Comparison of ENCODE assay signal across 9 mouse cellular contexts in the genomic region with DNA sequence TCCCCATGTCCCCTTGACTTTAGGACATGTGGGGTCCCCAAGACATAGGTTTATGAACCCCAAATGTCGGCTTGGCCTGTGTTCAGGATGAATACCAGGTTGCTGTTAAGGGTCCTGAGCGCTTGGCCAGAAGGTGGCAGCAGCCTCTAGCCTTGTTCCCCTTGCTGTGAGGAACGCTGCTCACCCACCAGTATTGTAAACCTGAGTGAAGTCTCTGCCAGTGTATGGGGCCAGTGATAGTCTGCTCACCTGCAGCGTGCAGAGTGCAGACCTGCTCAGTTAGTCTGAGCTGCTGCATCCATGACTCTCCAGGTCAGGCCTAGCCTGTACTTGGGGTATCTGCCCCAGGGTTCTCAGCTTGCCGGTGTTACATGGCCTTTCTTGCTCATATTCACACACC. TPM values are rescaled to one million over a fixed set of nuclear protein-coding genes. Genes with fewer than 3 reads are reported as not detected.
A peak's percentile ranks its signal among the peaks of the same experiment; 100 is the strongest.
DNase-seq lines count a peak whose midpoint lies in the region; ATAC-seq and TF ChIP-seq lines count a peak whose summit lies in the region.
"Had no signal": no experiment of that assay in that cellular context is flagged by ENCODE, and none has a peak within 500 bp of the region (broad histone marks: within the 10 kb centered on the region; RNA-seq: fewer than 3 reads in every experiment).

No protein-coding gene starts in this region.

- H3K36me3 ChIP-seq in forebrain, embryonic 10.5 days (replicated peaks), result no peaks in the 10 kb centered on the region
- H3K36me3 ChIP-seq in forebrain, embryonic 12.5 days (replicated peaks), result no peaks in the 10 kb centered on the region
- no peaks in the 10 kb centered on the region for H3K36me3 ChIP-seq in embryonic facial prominence, embryonic 13.5 days
- no peaks in the 10 kb centered on the region for H3K36me3 ChIP-seq in heart, embryonic 11.5 days (ENCODE audit: control insufficient read depth, insufficient read depth, low read length)
- H3K36me3 ChIP-seq in kidney, embryonic 14.5 days (ENCODE audit: control insufficient read depth, insufficient read depth, low read length), result no peaks in the 10 kb centered on the region
- H3K36me3 ChIP-seq in limb, embryonic 14.5 days (ENCODE audit: control insufficient read depth, insufficient read depth, low read length), result no peaks in the 10 kb centered on the region
- no peaks in the 10 kb centered on the region for H3K36me3 ChIP-seq in midbrain, embryonic 16.5 days (ENCODE audit: control insufficient read depth, insufficient read depth, low read length)
- H3K36me3 ChIP-seq: G1E had no signal

- no peaks in the 10 kb centered on the region for H3K9me3 ChIP-seq in forebrain, embryonic 10.5 days
- no peaks in the 10 kb centered on the region for H3K9me3 ChIP-seq in forebrain, embryonic 12.5 days
- no peaks in the 10 kb centered on the region for H3K9me3 ChIP-seq in embryonic facial prominence, embryonic 13.5 days
- no peaks in the 10 kb centered on the region for H3K9me3 ChIP-seq in heart, embryonic 11.5 days (replicated peaks; ENCODE audit: control insufficient read depth, low read length)
- no peaks in the 10 kb centered on the region for H3K9me3 ChIP-seq in kidney, embryonic 14.5 days (ENCODE audit: control insufficient read depth, low read length)
- H3K9me3 ChIP-seq in limb, embryonic 14.5 days (ENCODE audit: control insufficient read depth, low read length), result no peaks in the 10 kb centered on the region
- H3K9me3 ChIP-seq in midbrain, embryonic 16.5 days (replicated peaks; ENCODE audit: control insufficient read depth, low read length, poor library complexity, severe bottlenecking), result no peaks in the 10 kb centered on the region

- no peak overlapping the region for H3K9ac ChIP-seq in forebrain, embryonic 12.5 days
- no peak overlapping the region for H3K9ac ChIP-seq in embryonic facial prominence, embryonic 13.5 days
- no peak overlapping the region for H3K9ac ChIP-seq in heart, embryonic 11.5 days (ENCODE audit: low read depth, low read length)
- H3K9ac ChIP-seq in kidney, embryonic 14.5 days (ENCODE audit: low read depth, low read length), result no peak overlapping the region
- H3K9ac ChIP-seq in limb, embryonic 14.5 days (ENCODE audit: low read depth, low read length, severe bottlenecking), result no peak overlapping the region
- no peak overlapping the region for H3K9ac ChIP-seq in midbrain, embryonic 16.5 days (ENCODE audit: low read depth, low read length)

- no peak overlapping the region for H3K4me3 ChIP-seq in forebrain, embryonic 10.5 days
- H3K4me3 ChIP-seq in forebrain, embryonic 12.5 days (replicated peaks), result no peak overlapping the region
- H3K4me3 ChIP-seq in embryonic facial prominence, embryonic 13.5 days, result no peak overlapping the region
- H3K4me3 ChIP-seq in heart, embryonic 11.5 days (ENCODE audit: low read depth, low read length), result no peak overlapping the region
- H3K4me3 ChIP-seq in kidney, embryonic 14.5 days (ENCODE audit: low read length), result no peak overlapping the region
- H3K4me3 ChIP-seq in limb, embryonic 14.5 days (replicated peaks; ENCODE audit: low read length), result no peak overlapping the region
- no peak overlapping the region for H3K4me3 ChIP-seq in midbrain, embryonic 16.5 days (ENCODE audit: low read depth, low read length)

- peaks cover 23% of the 10 kb centered on the region for H3K4me1 ChIP-seq in forebrain, embryonic 10.5 days
- peaks cover 9% of the 10 kb centered on the region for H3K4me1 ChIP-seq in forebrain, embryonic 12.5 days
- H3K4me1 ChIP-seq in embryonic facial prominence, embryonic 13.5 days, result peaks cover 31% of the 10 kb centered on the region
- peaks cover 15% of the 10 kb centered on the region; the same call in 1 of the 2 replicates for H3K4me1 ChIP-seq in heart, embryonic 11.5 days (ENCODE audit: control insufficient read depth, insufficient read depth, low read length)
- H3K4me1 ChIP-seq in kidney, embryonic 14.5 days (ENCODE audit: control insufficient read depth, insufficient read depth, low read length), result peaks cover 9% of the 10 kb centered on the region
- H3K4me1 ChIP-seq in limb, embryonic 14.5 days (ENCODE audit: control insufficient read depth, insufficient read depth, low read length), result peaks cover 9% of the 10 kb centered on the region
- peaks cover 13% of the 10 kb centered on the region; the same call in 1 of the 2 replicates for H3K4me1 ChIP-seq in midbrain, embryonic 16.5 days (ENCODE audit: control insufficient read depth, insufficient read depth, low read length)

- peaks cover 38% of the 10 kb centered on the region for H3K27me3 ChIP-seq in forebrain, embryonic 10.5 days (ENCODE audit: poor library complexity, severe bottlenecking)
- H3K27me3 ChIP-seq in forebrain, embryonic 12.5 days, result peaks cover 45% of the 10 kb centered on the region
- H3K27me3 ChIP-seq in embryonic facial prominence, embryonic 13.5 days, result peaks cover 24% of the 10 kb centered on the region
- H3K27me3 ChIP-seq in heart, embryonic 11.5 days (ENCODE audit: control insufficient read depth, insufficient read depth, low read length), result peaks cover 2% of the 10 kb centered on the region
- H3K27me3 ChIP-seq in kidney, embryonic 14.5 days (ENCODE audit: control insufficient read depth, insufficient read depth, low read length), result peaks cover 16% of the 10 kb centered on the region
- peaks cover 16% of the 10 kb centered on the region; the same call in 1 of the 2 replicates for H3K27me3 ChIP-seq in limb, embryonic 14.5 days (ENCODE audit: control insufficient read depth, insufficient read depth, low read length)
- no peaks in the 10 kb centered on the region; the same call in 1 of the 2 replicates for H3K27me3 ChIP-seq in midbrain, embryonic 16.5 days (ENCODE audit: control insufficient read depth, insufficient read depth, low read depth, low read length)

- TF ChIP-seq POLR2A in limb, embryonic 14.5 days (IDR thresholded peaks at IDR 0.05; ENCODE audit: borderline replicate concordance, extremely low read depth, insufficient read depth, insufficient read length), result no peak

- ATAC-seq in forebrain, embryonic 12.5 days (ENCODE audit: low FRiP score), result no peak
- ATAC-seq in embryonic facial prominence, embryonic 13.5 days (ENCODE audit: insufficient number of reproducible peaks, insufficient read depth, low FRiP score, low TSS enrichment, low read depth), result 0 out of 2 replicates have a peak, but pooled peaks have one; percentile 50
- ATAC-seq in heart, embryonic 11.5 days (replicated peaks; ENCODE audit: insufficient number of reproducible peaks, low FRiP score, low TSS enrichment), result peak; percentile 44; the same call in 1 of the 2 replicates
- ATAC-seq in kidney, embryonic 14.5 days (ENCODE audit: low FRiP score, low TSS enrichment), result peak; percentile 47; the same call in 1 of the 2 replicates
- no peak for ATAC-seq in limb, embryonic 14.5 days (ENCODE audit: low FRiP score, low read depth)
- ATAC-seq in midbrain, embryonic 16.5 days, result peak; percentile 83

- 35% methylated on average over 5 of the region's 5 CpGs for WGBS in forebrain, embryonic 10.5 days
- 36% methylated on average over 5 of the region's 5 CpGs for WGBS in forebrain, embryonic 12.5 days
- WGBS in embryonic facial prominence, embryonic 13.5 days, result 34% methylated on average over 5 of the region's 5 CpGs
- WGBS in heart, embryonic 11.5 days (ENCODE audit: insufficient replicate concordance), result 30% methylated on average over 5 of the region's 5 CpGs
- 25% methylated on average over 5 of the region's 5 CpGs for WGBS in kidney, embryonic 14.5 days
- 26% methylated on average over 5 of the region's 5 CpGs for WGBS in limb, embryonic 14.5 days
- 27% methylated on average over 5 of the region's 5 CpGs for WGBS in midbrain, embryonic 16.5 days

- H3K27ac ChIP-seq in forebrain, embryonic 10.5 days, result no peak overlapping the region
- no peak overlapping the region for H3K27ac ChIP-seq in forebrain, embryonic 12.5 days
- H3K27ac ChIP-seq in embryonic facial prominence, embryonic 13.5 days, result no peak overlapping the region
- no peak overlapping the region for H3K27ac ChIP-seq in heart, embryonic 11.5 days (ENCODE audit: low read depth, low read length)
- H3K27ac ChIP-seq in kidney, embryonic 14.5 days (ENCODE audit: low read depth, low read length), result no peak overlapping the region
- H3K27ac ChIP-seq in limb, embryonic 14.5 days (replicated peaks; ENCODE audit: low read depth, low read length), result no peak overlapping the region
- H3K27ac ChIP-seq in midbrain, embryonic 16.5 days (ENCODE audit: low read length), result no peak overlapping the region

- no peak overlapping the region for H3K4me2 ChIP-seq in forebrain, embryonic 12.5 days
- H3K4me2 ChIP-seq in embryonic facial prominence, embryonic 13.5 days, result no peak overlapping the region
- peak overlapping the region; percentile 81 for H3K4me2 ChIP-seq in heart, embryonic 11.5 days
- no peak overlapping the region for H3K4me2 ChIP-seq in kidney, embryonic 14.5 days (replicated peaks; ENCODE audit: low read depth, low read length)
- H3K4me2 ChIP-seq in limb, embryonic 14.5 days (replicated peaks; ENCODE audit: low read depth, low read length, severe bottlenecking), result no peak overlapping the region
- no peak overlapping the region for H3K4me2 ChIP-seq in midbrain, embryonic 16.5 days (ENCODE audit: low read length)

- DNase-seq in forebrain, embryonic 10.5 days (ENCODE audit: extremely low spot score, low spot score), result peak; percentile 43
- peak; percentile 78 for DNase-seq in limb, embryonic 14.5 days (ENCODE audit: low spot score)
- peak; percentile 54 to 67 for DNase-seq in spleen, postnatal 14 days (ENCODE audit: low spot score in 2 of 2)

RNA-seq across cellular contexts. Expression of gene Ramp1, which starts 0.5 kb away (rescaled TPM):
- polyA plus RNA-seq in forebrain, embryonic 10.5 days (2016; fragmentation: Nextera tagmentation; extraction: Ambion mirVana), result 0.06 and 0.10 TPM in 2 replicates
- polyA plus RNA-seq in forebrain, embryonic 12.5 days (2016; fragmentation: Nextera tagmentation; extraction: Ambion mirVana), result 0.10 and 0.26 TPM in 2 replicates
- polyA plus RNA-seq in embryonic facial prominence, embryonic 13.5 days (2015; fragmentation: Nextera tagmentation; extraction: Ambion mirVana), result 5.4 and 6.1 TPM in 2 replicates
- 23.5 and 28.2 TPM in 2 replicates for polyA plus RNA-seq in heart, embryonic 11.5 days (2014; fragmentation: Nextera tagmentation; extraction: Ambion mirVana)
- polyA plus RNA-seq in kidney, embryonic 14.5 days (2014; fragmentation: Nextera tagmentation; extraction: Ambion mirVana), result 1.1 and 1.2 TPM in 2 replicates
- polyA plus RNA-seq in limb, embryonic 14.5 days (2012; rRNA removed), result 4.4 and 4.6 TPM in 2 replicates
- polyA plus RNA-seq in limb, embryonic 14.5 days (2014; fragmentation: Nextera tagmentation; extraction: Ambion mirVana), result 5.9 and 7.1 TPM in 2 replicates
- 6.7 and 14.0 TPM in 2 replicates for polyA plus RNA-seq in midbrain, embryonic 16.5 days (2015; fragmentation: Nextera tagmentation; extraction: Ambion mirVana)

RNA-seq across cellular contexts. Expression of gene Rbm44, which starts 34.2 kb away (rescaled TPM):
- polyA plus RNA-seq in forebrain, embryonic 10.5 days (2016; fragmentation: Nextera tagmentation; extraction: Ambion mirVana), result 0.26 and 0.67 TPM in 2 replicates
- polyA plus RNA-seq in forebrain, embryonic 12.5 days (2016; fragmentation: Nextera tagmentation; extraction: Ambion mirVana), result 0.28 and 0.31 TPM in 2 replicates
- polyA plus RNA-seq in embryonic facial prominence, embryonic 13.5 days (2015; fragmentation: Nextera tagmentation; extraction: Ambion mirVana), result 0.80 and 1.1 TPM in 2 replicates
- 1.9 and 2.4 TPM in 2 replicates for polyA plus RNA-seq in heart, embryonic 11.5 days (2014; fragmentation: Nextera tagmentation; extraction: Ambion mirVana)
- 0.97 and 1.0 TPM in 2 replicates for polyA plus RNA-seq in kidney, embryonic 14.5 days (2014; fragmentation: Nextera tagmentation; extraction: Ambion mirVana)
- 0.51 and 0.60 TPM in 2 replicates for polyA plus RNA-seq in limb, embryonic 14.5 days (2012; rRNA removed)
- 0.78 and 0.95 TPM in 2 replicates for polyA plus RNA-seq in limb, embryonic 14.5 days (2014; fragmentation: Nextera tagmentation; extraction: Ambion mirVana)
- polyA plus RNA-seq in midbrain, embryonic 16.5 days (2015; fragmentation: Nextera tagmentation; extraction: Ambion mirVana), result 0.24 and 0.48 TPM in 2 replicates
- polyA plus RNA-seq: G1E had no signal

Comparison
In these comparisons a context has a peak if more than half of its experiments do, and no peak if none do; other contexts are left out.
1. ATAC-seq: peak in embryonic facial prominence, embryonic 13.5 days (single experiment), heart, embryonic 11.5 days (single experiment), kidney, embryonic 14.5 days (single experiment) and midbrain, embryonic 16.5 days (single experiment); none in forebrain, embryonic 12.5 days (single experiment) and limb, embryonic 14.5 days (single experiment).
2. Peak in every context shown above with its lines, with median percentiles within 50 percentile points of each other: DNase-seq.